Mouse (Mus musculus) midbrain, embryonic 12.5 days (tissue): ENCODE data around the gene Hist1h3b. TPM values are rescaled to one million over a fixed set of nuclear protein-coding genes. Genes with fewer than 3 reads are reported as not detected.
"Not testable (repeated sequence)": the region's sequence is repeated elsewhere in the genome, so short reads cannot be mapped to it uniquely, and the experiment has no call there.

Source experiments
- ATAC-seq: fragments of 200-750 bp; cut with Nextera tagmentation; 2 replicates; pipeline ENCODE4 v1.8.0; 2017; ENCODE audit warnings: low read depth, moderate TSS enrichment, moderate library complexity; ENCODE audit not compliant: low FRiP score
- H3K27ac ChIP-seq: fragments of 300-500 bp; sonication (generic); replicated peaks from 2 replicates; pipeline ENCODE4 v1.5.1; 2016; ENCODE audit warnings: mild to moderate bottlenecking
- H3K27me3 ChIP-seq: fragments of 300-500 bp; sonication (generic); 2 replicates; pipeline ENCODE4 v1.6.1; 2016; ENCODE audit warnings: mild to moderate bottlenecking
- H3K36me3 ChIP-seq: fragments of 300-500 bp; sonication (generic); 2 replicates; pipeline ENCODE4 v1.6.1; 2016
- H3K4me1 ChIP-seq: fragments of 300-500 bp; sonication (generic); 2 replicates; pipeline ENCODE4 v1.6.1; 2016
- H3K4me2 ChIP-seq: fragments of 300-500 bp; sonication (generic); replicated peaks from 2 replicates; pipeline ENCODE4 v1.6.1; 2016; ENCODE audit warnings: mild to moderate bottlenecking, moderate library complexity
- H3K4me3 ChIP-seq: fragments of 300-500 bp; sonication (generic); 2 replicates; pipeline ENCODE4 v1.5.1; 2016; ENCODE audit warnings: mild to moderate bottlenecking
- H3K9ac ChIP-seq: fragments of 300-500 bp; sonication (generic); replicated peaks from 2 replicates; pipeline ENCODE4 v1.6.1; 2016; ENCODE audit warnings: mild to moderate bottlenecking, moderate library complexity
- H3K9me3 ChIP-seq: fragments of 300-500 bp; sonication (generic); 2 replicates; pipeline ENCODE4 v1.6.1; 2016; ENCODE audit warnings: mild to moderate bottlenecking
- WGBS: fragments of 180-500 bp; shearing (Covaris S2); methylation state at CpG from one replicate; pipeline ENCODE4 v1.1.7; 2016; 5-methylcytosine and 5-hydroxymethylcytosine counted together
- polyA plus RNA-seq: library from polyadenylated mRNA; unstranded; fragments of >200 nt; fragmentation: Nextera tagmentation; extraction: Ambion mirVana; gene quantifications from 2 replicates; pipeline ENCODE4 v1.2.1, GENCODE M21; 2016

Gene Hist1h3b
- polyA plus RNA-seq, 1 experiment from 2014 or later, result 14.7 TPM

DNA sequence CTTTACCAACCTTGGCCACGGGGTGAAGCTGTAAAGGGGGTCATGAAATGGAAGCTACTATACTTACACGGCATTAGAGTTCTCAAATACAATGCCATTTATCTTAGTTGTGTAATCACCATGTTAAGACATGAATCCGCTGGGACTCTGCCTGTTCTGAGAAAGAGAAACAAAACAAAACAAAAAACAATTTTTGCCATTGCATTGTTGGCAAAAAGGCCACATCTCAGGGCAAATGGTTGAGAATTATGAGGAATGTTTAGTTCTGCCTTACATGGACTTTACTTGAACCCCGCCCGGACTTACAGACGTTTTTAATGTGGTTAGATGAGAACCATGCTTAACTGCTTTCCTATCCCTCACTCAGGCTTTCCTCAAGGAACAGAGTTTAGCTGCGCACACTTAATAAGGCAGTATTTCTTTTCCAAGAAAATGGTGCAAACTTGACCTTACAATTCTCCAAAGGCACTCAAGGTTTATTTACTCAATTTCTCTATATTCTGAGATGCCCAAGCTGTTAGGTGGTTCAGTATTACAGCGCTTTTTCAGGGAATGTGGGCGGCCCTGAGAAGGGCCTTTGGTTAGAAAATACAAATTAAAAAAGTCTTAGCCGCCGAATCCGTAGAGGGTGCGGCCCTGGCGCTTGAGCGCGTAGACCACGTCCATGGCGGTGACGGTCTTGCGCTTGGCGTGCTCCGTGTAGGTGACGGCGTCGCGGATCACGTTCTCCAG lies 8.3 kb downstream of the Hist1h3b start:
- no peaks in the 10 kb centered on the region for H3K36me3 ChIP-seq
- ATAC-seq, result no peak
- peak overlapping the region; percentile 90 for H3K27ac ChIP-seq
- H3K4me2 ChIP-seq, result peak overlapping the region; percentile 73
- WGBS, result 2% methylated on average over 22 of the region's 27 CpGs
- peak overlapping the region; percentile 32 for H3K9ac ChIP-seq
- peaks cover 32% of the 10 kb centered on the region for H3K4me1 ChIP-seq
- no peaks in the 10 kb centered on the region for H3K9me3 ChIP-seq
- peak overlapping the region; percentile 43 for H3K4me3 ChIP-seq
- H3K27me3 ChIP-seq, result no peaks in the 10 kb centered on the region

DNA sequence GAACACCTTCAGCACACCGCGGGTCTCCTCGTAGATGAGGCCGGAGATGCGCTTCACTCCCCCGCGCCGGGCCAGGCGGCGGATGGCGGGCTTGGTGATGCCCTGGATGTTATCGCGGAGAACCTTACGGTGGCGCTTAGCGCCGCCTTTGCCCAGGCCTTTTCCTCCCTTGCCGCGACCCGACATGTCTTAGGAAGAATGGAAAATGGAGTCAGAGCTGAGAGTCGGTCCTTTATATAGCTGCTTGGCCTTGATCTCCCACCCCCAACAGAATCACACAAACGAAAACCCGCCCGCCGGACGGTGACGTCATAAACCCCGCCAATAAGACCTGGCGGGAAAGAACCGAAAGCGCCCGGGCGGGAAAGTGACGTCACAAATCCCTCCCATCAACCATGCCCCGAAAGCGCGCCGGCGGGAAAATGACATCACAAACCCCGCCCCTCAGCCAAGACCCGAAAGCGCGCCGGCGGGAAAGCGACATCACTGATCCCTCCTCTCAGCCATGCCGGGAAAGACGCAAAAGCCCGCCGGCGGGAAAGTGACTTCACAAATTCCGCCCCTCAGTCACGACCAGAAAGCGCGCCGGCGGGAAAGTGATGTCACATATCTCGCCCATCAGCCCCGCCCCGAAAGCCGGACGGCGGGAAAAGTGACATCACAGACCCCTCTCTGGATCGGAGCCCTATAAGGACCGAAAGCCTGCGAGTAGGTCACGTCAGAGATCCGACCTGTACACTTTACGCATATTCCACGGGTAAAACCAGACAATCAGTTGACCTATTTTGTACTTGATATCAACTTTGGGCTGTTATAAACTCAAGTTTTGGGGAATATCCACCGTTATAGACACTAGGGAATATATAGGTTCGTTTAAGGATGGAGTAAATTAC lies 9.2 kb downstream of the Hist1h3b start, which contains the start of gene Hist1h4a:
Gene Hist1h4a, minus strand, starts transcription at position 259 of the 893 bp plus-strand sequence.
- Histone ChIP-seq H3K27ac (peak within 1 kb of the TSS; percentile 90), H3K27me3 (no peaks in the 10 kb centered on the region), H3K4me3 (peak within 1 kb of the TSS; percentile 43), H3K9me3 (no peaks in the 10 kb centered on the region), H3K9ac (peak within 1 kb of the TSS; percentile 41), H3K4me2 (peak within 1 kb of the TSS; percentile 73), H3K36me3 (no peaks in the 10 kb centered on the region), H3K4me1 (peaks cover 32% of the 10 kb centered on the region)
- ATAC-seq, result peak; percentile 71
- under 1% methylated on average over 69 of the region's 72 CpGs for WGBS

DNA sequence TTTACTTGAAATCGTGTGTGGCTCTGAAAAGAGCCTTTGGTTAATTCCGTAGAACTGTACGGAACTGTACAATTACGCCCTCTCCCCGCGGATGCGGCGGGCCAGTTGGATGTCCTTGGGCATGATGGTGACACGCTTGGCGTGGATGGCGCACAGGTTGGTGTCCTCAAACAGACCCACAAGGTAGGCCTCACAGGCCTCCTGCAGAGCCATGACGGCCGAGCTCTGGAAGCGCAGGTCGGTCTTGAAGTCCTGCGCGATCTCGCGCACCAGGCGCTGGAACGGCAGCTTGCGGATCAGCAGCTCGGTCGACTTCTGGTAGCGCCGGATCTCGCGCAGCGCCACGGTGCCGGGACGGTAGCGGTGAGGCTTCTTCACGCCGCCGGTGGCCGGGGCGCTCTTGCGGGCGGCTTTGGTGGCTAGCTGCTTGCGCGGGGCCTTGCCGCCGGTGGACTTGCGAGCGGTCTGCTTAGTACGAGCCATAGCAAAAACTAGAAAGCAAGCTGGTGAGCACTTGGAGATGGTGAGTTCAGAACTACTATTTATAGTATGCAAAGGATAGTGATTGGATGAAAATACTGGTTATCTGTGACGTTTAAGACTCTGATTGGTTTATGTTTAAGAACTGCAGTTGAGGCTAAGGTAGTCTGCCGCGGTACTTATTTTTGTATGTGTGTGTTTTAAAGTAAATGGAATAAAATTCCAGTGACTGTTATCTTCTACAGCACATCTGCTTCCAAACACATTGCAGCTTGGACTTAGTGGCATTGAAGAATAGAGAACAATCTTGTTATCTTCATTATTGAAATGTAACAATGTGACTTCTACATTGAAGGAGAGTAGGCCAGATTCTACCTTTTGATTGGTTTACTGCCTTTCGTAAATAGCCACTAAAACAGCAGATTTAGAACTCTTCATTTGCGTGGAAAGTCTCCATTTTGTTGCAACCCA lies 10.1 kb downstream of the Hist1h3b start, which contains the start of gene Hist1h3a:
Gene Hist1h3a, minus strand, starts transcription at position 516 of the 951 bp plus-strand sequence.
- not testable (repeated sequence) for H3K27me3 ChIP-seq, H3K36me3 ChIP-seq, H3K9me3 ChIP-seq
- Histone ChIP-seq H3K4me3 (peak within 1 kb of the TSS; percentile 58), H3K27ac (peak within 1 kb of the TSS; percentile 90), H3K4me2 (peak within 1 kb of the TSS; percentile 73), H3K9ac (peak within 1 kb of the TSS; percentile 41), H3K4me1 (peaks cover 32% of the 10 kb centered on the region)
- under 1% methylated on average over 27 of the region's 52 CpGs for WGBS
- ATAC-seq, result peak; percentile 69

DNA sequence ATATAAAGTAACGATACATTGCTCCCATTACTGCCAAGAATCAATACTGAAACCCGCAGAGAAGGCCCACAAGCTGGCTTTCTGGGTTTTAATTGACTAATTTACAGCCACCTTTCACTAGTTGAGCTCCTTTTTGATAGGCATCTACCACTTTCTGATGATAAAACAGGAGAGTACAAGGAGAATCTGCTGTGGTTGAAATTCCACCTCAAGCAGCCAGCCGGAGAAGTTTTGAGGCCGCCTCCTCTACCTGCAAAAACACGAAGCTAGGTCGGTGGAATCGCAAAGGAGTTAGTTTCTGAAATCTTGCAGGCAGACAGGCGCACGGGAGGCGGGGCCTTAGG lies 11.1 kb downstream of the Hist1h3b start:
- Histone ChIP-seq H3K4me3 (peak overlapping the region; percentile 58), H3K27ac (peak overlapping the region; percentile 90), H3K27me3 (no peaks in the 10 kb centered on the region), H3K9ac (peak overlapping the region; percentile 25; the same call in 1 of the 2 replicates), H3K4me1 (peaks cover 28% of the 10 kb centered on the region), H3K4me2 (peak overlapping the region; percentile 73), H3K36me3 (no peaks in the 10 kb centered on the region), H3K9me3 (no peaks in the 10 kb centered on the region)
- ATAC-seq, result no peak
- WGBS, result 0% methylated on average over 10 of the region's 10 CpGs

DNA sequence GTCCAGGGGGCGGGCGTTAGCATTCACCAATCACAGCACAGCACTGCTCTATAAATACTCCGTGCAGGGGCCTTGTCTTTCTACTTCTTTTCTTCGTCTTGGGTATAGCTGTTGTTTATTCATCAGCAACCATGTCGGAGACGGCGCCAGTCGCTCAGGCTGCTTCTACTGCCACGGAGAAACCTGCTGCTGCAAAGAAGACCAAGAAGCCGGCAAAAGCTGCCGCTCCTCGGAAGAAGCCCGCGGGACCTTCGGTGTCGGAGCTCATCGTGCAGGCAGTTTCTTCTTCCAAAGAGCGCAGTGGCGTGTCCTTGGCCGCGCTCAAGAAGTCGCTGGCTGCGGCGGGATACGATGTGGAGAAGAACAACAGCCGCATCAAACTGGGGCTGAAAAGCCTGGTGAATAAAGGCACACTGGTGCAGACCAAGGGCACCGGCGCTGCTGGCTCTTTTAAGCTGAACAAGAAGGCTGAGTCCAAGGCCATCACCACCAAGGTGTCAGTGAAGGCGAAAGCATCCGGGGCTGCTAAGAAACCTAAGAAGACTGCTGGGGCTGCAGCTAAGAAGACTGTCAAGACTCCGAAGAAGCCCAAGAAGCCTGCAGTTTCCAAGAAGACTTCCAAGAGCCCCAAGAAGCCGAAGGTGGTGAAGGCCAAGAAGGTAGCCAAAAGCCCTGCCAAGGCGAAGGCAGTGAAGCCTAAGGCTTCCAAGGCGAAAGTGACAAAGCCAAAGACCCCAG lies 11.7 kb downstream of the Hist1h3b start, which contains the start of gene Hist1h1a:
Gene Hist1h1a, plus strand, starts transcription at position 81 of the 738 bp plus-strand sequence.
- H3K4me3 ChIP-seq, result peak within 1 kb of the TSS; percentile 58
- H3K9ac ChIP-seq, result peak within 1 kb of the TSS; percentile 71
- H3K36me3 ChIP-seq, result no peaks in the 10 kb centered on the region
- H3K4me2 ChIP-seq, result peak within 1 kb of the TSS; percentile 73
- WGBS, result 3% methylated on average over 34 of the region's 34 CpGs
- H3K27me3 ChIP-seq, result no peaks in the 10 kb centered on the region
- H3K4me1 ChIP-seq, result peaks cover 28% of the 10 kb centered on the region
- peak within 1 kb of the TSS; percentile 90 for H3K27ac ChIP-seq
- peak; percentile 75 for ATAC-seq
- no peaks in the 10 kb centered on the region for H3K9me3 ChIP-seq

DNA sequence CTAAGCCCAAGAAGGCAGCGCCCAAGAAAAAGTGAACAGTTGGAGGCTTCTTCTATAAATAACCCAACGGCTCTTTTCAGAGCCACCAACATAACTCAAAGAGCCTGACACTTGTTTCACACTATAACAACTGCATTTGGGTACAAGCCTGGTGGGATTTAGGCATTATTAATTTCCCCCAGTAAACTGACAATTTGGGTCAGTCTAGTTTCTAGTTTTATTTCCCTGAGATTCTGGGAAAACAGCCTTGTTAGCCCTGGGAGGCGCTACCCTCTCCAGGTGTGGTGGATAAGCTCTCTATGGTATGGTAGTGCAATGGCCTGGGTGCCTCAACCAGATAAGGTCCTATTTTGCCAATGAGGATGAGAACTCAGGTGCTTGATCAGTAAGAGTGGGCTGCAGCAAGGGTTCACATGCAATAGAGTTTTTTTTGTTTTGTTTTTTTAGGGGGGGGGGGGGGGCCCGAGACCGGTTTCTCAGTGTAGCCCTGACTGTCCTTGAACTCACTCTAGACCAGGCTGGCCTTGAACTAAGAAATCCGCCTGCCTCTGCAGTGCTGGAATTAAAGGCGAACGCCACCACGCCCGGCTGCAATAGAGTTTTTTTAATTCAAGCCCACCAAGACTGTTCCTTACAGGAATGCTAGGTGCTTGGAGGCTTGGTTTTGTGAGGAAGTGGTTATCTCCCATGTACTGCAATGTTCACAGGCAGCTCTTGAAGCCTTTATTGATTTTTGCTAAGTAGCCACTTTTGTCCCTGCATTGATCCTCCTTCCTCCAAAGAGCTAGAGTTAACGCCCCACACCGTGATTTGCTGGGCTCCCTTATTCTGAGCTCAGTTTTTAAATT lies 12.5 kb downstream of the Hist1h3b start:
- peak overlapping the region; percentile 73 for H3K4me2 ChIP-seq
- H3K9me3 ChIP-seq, result no peaks in the 10 kb centered on the region
- WGBS, result 31% methylated on average over 12 of the region's 12 CpGs
- H3K4me1 ChIP-seq, result peaks cover 28% of the 10 kb centered on the region
- no peaks in the 10 kb centered on the region for H3K27me3 ChIP-seq
- H3K36me3 ChIP-seq, result no peaks in the 10 kb centered on the region
- peak overlapping the region; percentile 58 for H3K4me3 ChIP-seq
- peak overlapping the region; percentile 71 for H3K9ac ChIP-seq
- H3K27ac ChIP-seq, result peak overlapping the region; percentile 90
- no peak for ATAC-seq

DNA sequence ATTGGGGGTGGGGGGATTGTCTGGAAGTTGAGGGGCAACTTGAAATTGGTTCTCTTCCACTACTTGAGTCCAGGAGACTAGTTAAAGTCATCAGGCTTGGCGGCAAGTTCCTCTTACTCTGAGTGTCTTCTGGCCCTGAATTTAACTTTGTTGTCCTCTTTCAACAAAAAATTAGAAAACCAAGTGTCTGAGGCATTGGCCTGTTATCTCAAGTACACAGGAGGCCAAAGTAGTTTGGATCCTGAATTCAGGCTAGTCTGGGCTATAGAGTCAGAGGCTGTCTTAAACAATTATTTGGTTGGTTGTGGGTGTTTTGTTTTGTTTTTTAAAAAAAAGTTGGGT lies 13.1 kb downstream of the Hist1h3b start:
- 63% methylated on average over 1 of the region's 1 CpGs for WGBS
- Histone ChIP-seq H3K4me2 (no peak overlapping the region), H3K27ac (no peak overlapping the region), H3K4me1 (peaks cover 24% of the 10 kb centered on the region), H3K9me3 (no peaks in the 10 kb centered on the region), H3K9ac (no peak overlapping the region), H3K4me3 (no peak overlapping the region), H3K27me3 (no peaks in the 10 kb centered on the region), H3K36me3 (no peaks in the 10 kb centered on the region)
- ATAC-seq, result no peak

DNA sequence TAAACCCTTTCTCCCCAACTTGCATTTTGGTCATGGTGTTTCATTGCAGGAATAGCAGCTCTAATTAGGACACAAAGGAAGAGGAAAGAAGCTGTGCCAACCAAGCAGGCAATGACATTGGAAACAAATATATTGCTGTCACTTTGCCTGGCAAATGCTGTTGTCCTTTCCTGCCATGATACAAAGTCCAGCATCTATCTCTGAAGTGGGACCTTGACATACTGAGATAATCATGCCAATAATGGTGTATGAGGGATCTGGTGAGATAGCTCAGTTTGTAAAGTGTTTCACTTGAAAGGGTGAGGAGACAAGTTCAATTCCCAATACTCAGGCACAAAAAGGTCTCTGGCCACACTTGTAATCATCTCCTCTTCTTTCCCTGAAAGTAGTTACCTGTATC lies 14.7 kb downstream of the Hist1h3b start:
- H3K9ac ChIP-seq, result no peak overlapping the region
- H3K27me3 ChIP-seq, result no peaks in the 10 kb centered on the region
- no peak for ATAC-seq
- no peak overlapping the region for H3K4me3 ChIP-seq
- H3K9me3 ChIP-seq, result no peaks in the 10 kb centered on the region
- H3K4me2 ChIP-seq, result no peak overlapping the region
- no peaks in the 10 kb centered on the region for H3K36me3 ChIP-seq
- no peak overlapping the region for H3K27ac ChIP-seq
- peaks cover 15% of the 10 kb centered on the region for H3K4me1 ChIP-seq

DNA sequence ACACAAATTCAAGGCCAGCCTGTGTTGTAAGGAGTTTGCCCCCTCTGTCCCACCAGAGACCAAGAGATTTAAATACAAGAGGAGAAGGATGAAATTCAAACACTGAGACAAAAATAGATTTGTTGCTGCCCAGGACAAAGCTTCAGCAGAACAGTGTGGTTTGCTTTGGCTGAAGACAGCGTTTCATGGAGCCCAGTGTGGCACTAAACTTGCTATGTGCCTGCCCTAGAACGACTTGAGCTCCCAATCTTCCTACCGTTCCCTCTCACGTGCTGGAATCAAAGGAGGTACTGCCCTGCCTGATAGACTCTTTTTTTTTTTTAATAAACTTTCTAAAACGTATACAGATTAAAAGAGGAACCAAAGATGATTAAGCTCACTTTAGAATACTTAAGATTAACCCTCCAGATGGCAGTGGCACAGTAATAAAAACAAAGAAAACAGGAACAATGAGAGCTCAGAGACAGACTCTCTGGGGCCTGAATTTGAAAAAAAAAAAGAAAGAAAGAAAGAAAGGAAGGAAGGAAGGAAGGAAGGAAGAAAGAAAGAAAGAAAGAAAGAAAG lies 16.8 kb downstream of the Hist1h3b start:
- no peak for ATAC-seq
- 31% methylated on average over 5 of the region's 5 CpGs for WGBS
- Histone ChIP-seq H3K4me3 (no peak overlapping the region), H3K4me1 (peaks cover 12% of the 10 kb centered on the region), H3K27me3 (no peaks in the 10 kb centered on the region), H3K36me3 (no peaks in the 10 kb centered on the region), H3K4me2 (no peak overlapping the region), H3K9me3 (no peaks in the 10 kb centered on the region), H3K9ac (no peak overlapping the region), H3K27ac (no peak overlapping the region)

DNA sequence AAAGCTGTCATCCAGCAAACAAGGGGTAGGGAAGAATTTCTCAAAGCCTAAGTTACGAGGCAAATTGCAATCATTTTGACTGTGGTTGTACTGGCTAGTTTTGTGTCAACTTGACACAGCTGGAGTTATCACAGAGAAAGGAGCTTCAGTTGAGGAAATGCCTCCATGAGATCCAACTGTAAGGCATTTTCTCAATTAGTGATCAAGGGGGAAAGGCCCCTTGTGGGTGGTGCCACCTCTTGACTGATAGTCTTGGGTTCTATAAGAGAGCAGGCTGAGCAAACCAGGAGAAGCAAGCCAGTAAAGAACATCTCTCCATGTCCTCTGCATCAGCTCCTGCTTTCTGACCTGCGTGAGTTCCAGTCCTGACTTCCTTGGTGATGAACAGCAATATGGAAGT lies 17.5 kb downstream of the Hist1h3b start, which contains the start of gene Trim38:
Gene Trim38, plus strand, starts transcription at position 301 of the 400 bp plus-strand sequence.
- H3K36me3 ChIP-seq, H3K4me1 ChIP-seq, H3K27ac ChIP-seq, H3K9me3 ChIP-seq, H3K9ac ChIP-seq, H3K4me2 ChIP-seq, H3K27me3 ChIP-seq, H3K4me3 ChIP-seq, ATAC-seq: not testable (repeated sequence)
- WGBS, result 86% methylated on average over 2 of the region's 2 CpGs
